Mouse (Mus musculus) liver, embryonic 11.5 days (tissue): Measurements from ENCODE around the gene Tmem139. TPM values are rescaled to one million over a fixed set of nuclear protein-coding genes. Genes with fewer than 3 reads are reported as not detected.

Experiments
- ATAC-seq: fragments of 200-750 bp; cut with Nextera tagmentation; replicated peaks from 2 replicates; pipeline ENCODE4 v1.8.0; 2017; ENCODE audit warnings: moderate number of reproducible peaks, mild to moderate bottlenecking, moderate TSS enrichment, moderate library complexity; ENCODE audit not compliant: low FRiP score
- DNase-seq: peaks from one replicate; pipeline ENCODE4 v3.0.0-alpha.2; 2017; ENCODE audit warnings: low spot score
- H3K27ac ChIP-seq: fragments of 300-500 bp; sonication (generic); 2 replicates; pipeline ENCODE4 v1.5.1; 2014; ENCODE audit warnings: mild to moderate bottlenecking, low read depth, low read length, control low read depth
- H3K27me3 ChIP-seq: fragments of 300-500 bp; sonication (generic); replicated peaks from 2 replicates; pipeline ENCODE4 v1.6.1; 2014; ENCODE audit warnings: low read length, mixed read lengths; ENCODE audit not compliant: control insufficient read depth, insufficient read depth
- H3K36me3 ChIP-seq: fragments of 300-500 bp; sonication (generic); 2 replicates; pipeline ENCODE4 v1.6.1; 2014; ENCODE audit warnings: mild to moderate bottlenecking, low read length, moderate library complexity, mixed read lengths; ENCODE audit not compliant: control insufficient read depth, insufficient read depth
- H3K4me1 ChIP-seq: fragments of 300-500 bp; sonication (generic); replicated peaks from 2 replicates; pipeline ENCODE4 v1.6.1; 2014; ENCODE audit warnings: low read length, mixed read lengths; ENCODE audit not compliant: control insufficient read depth, insufficient read depth
- H3K4me2 ChIP-seq: fragments of 300-500 bp; sonication (generic); 2 replicates; pipeline ENCODE4 v1.6.1; 2014; ENCODE audit warnings: mild to moderate bottlenecking, control low read depth, moderate library complexity
- H3K4me3 ChIP-seq: fragments of 300-500 bp; sonication (generic); 2 replicates; pipeline ENCODE4 v1.5.1; 2014; ENCODE audit warnings: low read depth, low read length, control low read depth
- H3K9ac ChIP-seq: fragments of 300-500 bp; sonication (generic); 2 replicates; pipeline ENCODE4 v1.6.1; 2014; ENCODE audit warnings: low read depth, low read length, control low read depth
- H3K9me3 ChIP-seq: fragments of 300-500 bp; sonication (generic); 2 replicates; pipeline ENCODE4 v1.6.1; 2016; ENCODE audit warnings: low read length, inconsistent platforms, mixed read lengths; ENCODE audit not compliant: control insufficient read depth
- WGBS: fragments of 180-500 bp; shearing (Covaris S2); extraction: QIAGEN DNeasy Blood & Tissue Kit; methylation state at CpG from one replicate; pipeline ENCODE4 v1.1.7; 2014; 5-methylcytosine and 5-hydroxymethylcytosine counted together
- polyA plus RNA-seq: library from polyadenylated mRNA; unstranded; fragments of >200 nt; fragmentation: Nextera tagmentation; extraction: Ambion mirVana; gene quantifications from 2 replicates; pipeline ENCODE4 v1.2.1, GENCODE M21; 2014

Tmem139 gene
- polyA plus RNA-seq, result 0.38 TPM in 1 of 2 replicates, not detected in the other

DNA sequence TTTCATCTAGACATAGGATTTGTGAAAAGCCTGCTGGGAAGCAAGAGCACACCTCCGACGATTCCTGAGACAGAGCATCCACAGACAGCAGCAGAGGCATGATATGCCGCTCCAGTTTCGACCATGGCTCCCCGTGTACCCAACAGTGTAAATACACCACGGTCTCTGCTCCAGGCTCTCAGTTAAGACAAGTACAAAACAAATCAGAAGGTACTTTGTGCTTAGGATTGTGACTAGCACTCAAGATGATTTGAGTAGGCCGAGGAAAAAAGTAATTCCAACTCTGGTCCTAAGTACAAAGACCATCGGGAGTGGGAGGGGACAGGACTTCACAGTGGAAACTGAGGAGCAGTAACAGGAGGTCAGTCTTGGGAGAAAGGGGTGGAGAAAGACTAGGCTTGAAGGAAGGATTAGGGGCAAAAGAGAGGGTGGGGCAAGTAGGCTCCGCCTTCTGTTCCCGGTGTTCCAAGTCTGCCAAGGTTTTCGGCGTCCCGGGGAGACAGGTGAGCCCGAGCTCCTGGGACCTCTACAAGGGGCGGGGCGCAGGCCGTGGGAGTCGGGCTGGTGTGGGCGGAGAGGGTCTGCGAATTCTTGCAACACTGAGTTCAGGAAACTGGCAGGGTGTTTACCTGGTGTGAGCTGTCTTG is at the start of gene Tmem139:
Gene Tmem139 (plus strand): TSS at position 447 of the 647 bp plus-strand sequence.
- no peak within 1 kb of the TSS for H3K9ac ChIP-seq
- 29% methylated on average over 20 of the region's 20 CpGs for WGBS
- H3K4me3 ChIP-seq, result peak within 1 kb of the TSS; percentile 12; the same call in 1 of the 2 replicates
- ATAC-seq (no peak), DNase-seq (no peak)
- H3K36me3 ChIP-seq, result no peaks in the 10 kb centered on the region
- H3K9me3 ChIP-seq, result no peaks in the 10 kb centered on the region
- H3K4me2 ChIP-seq, result peak within 1 kb of the TSS; percentile 49
- no peak within 1 kb of the TSS for H3K27ac ChIP-seq
- no peaks in the 10 kb centered on the region for H3K27me3 ChIP-seq
- peaks cover 10% of the 10 kb centered on the region; the same call in 1 of the 2 replicates for H3K4me1 ChIP-seq

DNA sequence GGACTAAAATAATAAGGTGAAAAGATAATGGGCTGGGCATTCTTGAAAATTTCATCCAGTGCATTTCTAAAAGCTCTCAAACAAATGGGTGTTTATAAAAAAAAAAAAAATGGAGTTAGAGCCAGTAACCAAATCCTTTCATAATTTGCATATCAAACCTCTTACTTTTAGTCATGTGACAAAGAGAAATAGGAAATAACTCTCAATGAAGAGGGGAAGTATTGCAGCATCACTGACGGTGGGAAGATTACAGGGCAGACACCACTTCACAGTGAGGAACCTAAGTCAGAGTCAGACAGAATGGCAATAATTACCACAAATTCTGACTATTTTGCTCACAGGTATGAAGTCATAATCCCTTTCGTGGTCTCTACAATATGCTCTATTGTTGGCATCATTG is 46.7 kb upstream of the Tmem139 start, which contains the start of gene Tas2r144:
Gene Tas2r144 (plus strand): TSS at position 301 of the 400 bp plus-strand sequence.
- no peaks in the 10 kb centered on the region for H3K36me3 ChIP-seq
- no peaks in the 10 kb centered on the region for H3K9me3 ChIP-seq
- no peak within 1 kb of the TSS for H3K4me2 ChIP-seq
- H3K9ac ChIP-seq, result no peak within 1 kb of the TSS
- DNase-seq, result no peak
- H3K27ac ChIP-seq, result no peak within 1 kb of the TSS
- ATAC-seq, result no peak
- no peaks in the 10 kb centered on the region for H3K27me3 ChIP-seq
- H3K4me1 ChIP-seq, result no peaks in the 10 kb centered on the region
- WGBS, result 65% methylated on average over 2 of the region's 2 CpGs
- H3K4me3 ChIP-seq, result no peak within 1 kb of the TSS

DNA sequence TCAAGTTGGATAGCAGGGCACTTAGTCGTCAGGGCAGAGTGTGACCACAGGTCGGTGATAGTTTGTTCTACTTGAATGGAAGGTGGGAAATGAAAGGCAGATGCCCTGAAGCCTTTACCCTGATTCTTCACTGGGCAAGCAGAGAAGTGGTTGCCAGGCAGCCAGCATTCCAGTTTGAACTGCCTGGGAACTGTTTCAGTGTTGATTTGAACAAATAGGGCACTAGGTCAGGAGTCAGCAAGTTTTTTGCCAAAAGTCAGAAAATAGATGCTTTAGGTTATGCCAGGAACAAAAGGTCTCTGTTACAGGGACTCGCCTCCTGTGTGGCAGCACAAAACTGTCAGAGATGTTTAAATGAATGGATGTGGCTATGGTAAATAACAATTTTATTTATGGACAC is 39.5 kb upstream of the Tmem139 start:
- Histone ChIP-seq H3K27me3 (no peaks in the 10 kb centered on the region), H3K4me2 (no peak overlapping the region), H3K4me3 (no peak overlapping the region), H3K27ac (no peak overlapping the region), H3K4me1 (no peaks in the 10 kb centered on the region), H3K36me3 (no peaks in the 10 kb centered on the region), H3K9ac (no peak overlapping the region), H3K9me3 (no peaks in the 10 kb centered on the region)
- DNase-seq, result no peak
- WGBS, result 68% methylated on average over 3 of the region's 3 CpGs
- no peak for ATAC-seq

DNA sequence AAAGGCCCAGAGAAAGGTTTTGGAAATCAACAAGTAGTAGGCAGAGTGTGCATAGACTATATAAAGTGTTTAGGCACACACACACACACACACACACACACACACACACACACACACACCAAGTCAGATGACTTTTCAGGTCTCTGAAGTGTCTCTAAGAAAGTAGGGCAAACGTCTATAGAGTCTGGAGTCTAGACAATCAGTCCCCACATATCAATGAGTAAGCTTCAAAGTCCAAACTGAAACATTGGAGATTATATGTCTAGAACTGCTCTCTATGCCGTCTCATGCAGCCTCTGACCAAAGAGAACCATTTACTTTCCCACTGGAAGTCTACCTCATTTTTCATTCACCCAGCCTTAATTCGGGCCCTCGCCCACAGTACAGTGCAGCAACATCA is 36.7 kb upstream of the Tmem139 start:
- Histone ChIP-seq H3K9me3 (no peaks in the 10 kb centered on the region), H3K36me3 (no peaks in the 10 kb centered on the region), H3K4me1 (no peaks in the 10 kb centered on the region), H3K4me2 (no peak overlapping the region), H3K4me3 (no peak overlapping the region), H3K27me3 (no peaks in the 10 kb centered on the region), H3K27ac (no peak overlapping the region), H3K9ac (no peak overlapping the region)
- 65% methylated on average over 4 of the region's 4 CpGs for WGBS
- DNase-seq (no peak), ATAC-seq (no peak)

DNA sequence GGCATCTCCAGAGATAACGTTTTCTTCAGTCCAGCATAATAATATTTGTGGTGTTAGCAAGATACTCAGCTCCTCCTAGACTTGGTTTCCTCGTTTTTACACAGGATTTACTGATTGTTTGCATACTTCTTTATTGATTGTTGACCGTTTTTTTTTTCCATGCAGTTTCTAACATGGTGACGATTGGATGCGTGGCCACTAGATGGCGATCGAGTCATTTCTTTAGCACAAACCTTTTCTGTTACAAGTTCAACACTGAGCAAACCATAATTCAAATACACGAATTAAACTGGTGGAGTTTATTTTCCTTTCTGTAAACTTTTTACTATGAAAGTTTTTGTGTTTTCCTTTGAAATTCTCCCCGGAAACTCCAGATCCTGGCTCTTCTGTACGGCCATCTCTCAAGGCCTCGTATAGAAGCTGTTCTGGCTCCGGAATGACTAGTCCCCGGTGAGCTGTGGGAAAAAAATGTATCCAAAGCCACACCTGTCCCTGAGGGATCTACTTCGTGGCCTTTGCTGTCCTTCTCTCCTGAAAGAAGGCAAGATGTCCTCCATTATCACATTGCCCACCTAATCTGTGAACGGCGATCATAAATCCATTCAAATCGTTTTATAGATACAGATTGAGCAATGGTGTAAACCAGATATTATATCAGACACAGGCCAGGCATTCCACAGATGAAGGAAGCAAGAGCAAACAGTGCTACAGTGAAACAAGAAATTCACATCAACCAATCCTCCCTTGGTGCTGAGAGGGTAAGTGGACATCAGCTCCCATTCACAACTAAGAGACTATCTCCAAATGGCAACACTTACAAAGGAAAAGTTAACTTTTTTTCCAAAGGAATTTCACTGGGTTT is 34.3 kb upstream of the Tmem139 start:
- no peaks in the 10 kb centered on the region for H3K9me3 ChIP-seq
- H3K27ac ChIP-seq, result no peak overlapping the region
- H3K36me3 ChIP-seq, result no peaks in the 10 kb centered on the region
- no peak overlapping the region for H3K4me3 ChIP-seq
- H3K9ac ChIP-seq, result no peak overlapping the region
- no peaks in the 10 kb centered on the region for H3K4me1 ChIP-seq
- ATAC-seq (no peak), DNase-seq (no peak)
- H3K27me3 ChIP-seq, result no peaks in the 10 kb centered on the region
- H3K4me2 ChIP-seq, result no peak overlapping the region
- 36% methylated on average over 17 of the region's 17 CpGs for WGBS

DNA sequence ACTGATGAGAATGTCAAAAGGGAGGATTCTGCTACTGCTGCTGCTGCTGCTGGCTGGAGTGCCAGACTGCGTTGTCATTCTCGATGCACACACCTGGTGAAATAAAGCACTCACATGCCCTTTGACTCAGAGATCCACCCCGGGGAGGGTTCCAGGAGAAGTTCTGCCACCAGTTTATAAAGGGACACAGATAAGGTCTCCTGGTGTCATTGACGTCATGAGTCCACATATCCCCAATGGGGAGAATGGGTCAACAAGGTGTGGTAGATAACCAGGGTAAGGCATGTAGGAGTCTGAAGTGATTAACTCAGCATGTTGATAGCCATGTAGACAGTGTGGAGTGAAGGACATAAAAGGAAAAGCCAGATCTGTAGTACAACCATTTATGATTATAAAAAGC is 32.2 kb upstream of the Tmem139 start:
- H3K4me2 ChIP-seq, result no peak overlapping the region
- no peak for DNase-seq
- H3K27ac ChIP-seq, result no peak overlapping the region
- no peak for ATAC-seq
- H3K36me3 ChIP-seq, result no peaks in the 10 kb centered on the region
- H3K9ac ChIP-seq, result no peak overlapping the region
- no peak overlapping the region for H3K4me3 ChIP-seq
- WGBS, result 55% methylated on average over 4 of the region's 4 CpGs
- no peaks in the 10 kb centered on the region for H3K27me3 ChIP-seq
- no peaks in the 10 kb centered on the region for H3K4me1 ChIP-seq
- H3K9me3 ChIP-seq, result no peaks in the 10 kb centered on the region

DNA sequence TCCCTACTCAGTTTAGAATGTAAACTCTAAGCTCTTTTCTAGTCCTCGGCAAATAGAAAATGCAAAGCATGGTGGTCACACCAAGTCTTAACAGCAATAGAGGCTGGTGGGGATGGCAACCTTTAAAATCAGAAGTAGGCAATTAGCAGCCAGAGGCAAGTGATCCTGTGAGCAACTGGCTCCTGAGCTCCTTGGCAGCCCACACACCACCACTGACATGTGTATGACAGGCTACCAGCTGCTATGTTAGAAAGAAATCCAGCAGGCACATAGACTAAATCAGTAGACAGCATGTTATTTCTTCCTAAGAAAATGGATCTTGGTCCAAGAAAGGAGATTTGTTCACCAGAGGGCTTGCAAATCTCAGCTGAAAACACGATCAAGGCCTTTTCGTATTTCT is 30.6 kb upstream of the Tmem139 start:
- Histone ChIP-seq H3K9ac (no peak overlapping the region), H3K4me1 (no peaks in the 10 kb centered on the region), H3K9me3 (no peaks in the 10 kb centered on the region), H3K4me3 (no peak overlapping the region), H3K27me3 (no peaks in the 10 kb centered on the region), H3K27ac (no peak overlapping the region), H3K4me2 (no peak overlapping the region), H3K36me3 (no peaks in the 10 kb centered on the region)
- DNase-seq (no peak), ATAC-seq (no peak)
- WGBS, result 86% methylated on average over 3 of the region's 3 CpGs

DNA sequence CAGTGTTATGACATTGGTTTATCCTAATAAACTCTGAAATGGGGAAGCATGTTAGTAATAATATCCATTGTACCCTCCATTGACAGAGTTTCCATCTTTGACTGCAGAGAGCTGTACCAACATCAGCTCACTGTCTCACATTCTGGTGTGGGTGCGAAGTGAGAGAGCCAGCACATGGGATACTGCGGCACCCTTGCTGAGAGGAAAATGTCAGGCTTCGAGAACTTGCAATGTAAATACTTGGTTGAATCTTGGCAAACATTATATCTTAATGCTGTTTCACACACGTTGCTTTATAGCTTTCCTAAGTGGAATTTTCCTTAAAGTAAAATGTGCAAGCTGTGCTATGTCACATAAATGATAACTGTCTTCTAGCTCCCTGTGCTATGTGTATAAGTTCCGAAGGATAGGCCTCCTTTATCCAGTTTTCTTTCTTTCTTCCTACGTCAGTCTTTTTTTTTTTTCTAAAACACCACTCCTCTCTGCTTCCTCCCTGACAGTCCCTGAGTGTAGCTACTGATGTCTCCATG is 24.4 kb upstream of the Tmem139 start:
- Histone ChIP-seq H3K36me3 (no peaks in the 10 kb centered on the region), H3K4me2 (no peak overlapping the region), H3K27me3 (no peaks in the 10 kb centered on the region), H3K9ac (no peak overlapping the region), H3K27ac (no peak overlapping the region), H3K4me3 (no peak overlapping the region), H3K4me1 (no peaks in the 10 kb centered on the region), H3K9me3 (no peaks in the 10 kb centered on the region)
- DNase-seq, result no peak
- 68% methylated on average over 6 of the region's 6 CpGs for WGBS
- no peak for ATAC-seq
